Mouse (Mus musculus) hindbrain, embryonic 13.5 days (tissue): ENCODE measurements around the gene Msmo1. TPM values are rescaled to one million over a fixed set of nuclear protein-coding genes. Genes with fewer than 3 reads are reported as not detected.

Source experiments
- ATAC-seq: fragments of 200-750 bp; cut with Nextera tagmentation; 2 replicates; pipeline ENCODE4 v1.8.0; 2017; ENCODE audit warnings: moderate TSS enrichment; ENCODE audit not compliant: low FRiP score
- H3K27ac ChIP-seq: fragments of 300-500 bp; sonication (generic); 2 replicates; pipeline ENCODE4 v1.5.1; 2015; ENCODE audit warnings: inconsistent platforms, mild to moderate bottlenecking, moderate library complexity
- H3K27me3 ChIP-seq: fragments of 300-500 bp; sonication (generic); 2 replicates; pipeline ENCODE4 v1.6.1; 2015; ENCODE audit warnings: mild to moderate bottlenecking, inconsistent platforms
- H3K36me3 ChIP-seq: fragments of 300-500 bp; sonication (generic); 2 replicates; pipeline ENCODE4 v1.6.1; 2015; ENCODE audit warnings: mild to moderate bottlenecking, inconsistent platforms
- H3K4me1 ChIP-seq: fragments of 300-500 bp; sonication (generic); replicated peaks from 2 replicates; pipeline ENCODE4 v1.6.1; 2015; ENCODE audit warnings: inconsistent platforms
- H3K4me2 ChIP-seq: fragments of 300-500 bp; sonication (generic); 2 replicates; pipeline ENCODE4 v1.6.1; 2015; ENCODE audit warnings: inconsistent platforms, mild to moderate bottlenecking, moderate library complexity
- H3K4me3 ChIP-seq: fragments of 300-500 bp; sonication (generic); 2 replicates; pipeline ENCODE4 v1.5.1; 2015; ENCODE audit warnings: mild to moderate bottlenecking, inconsistent platforms
- H3K9ac ChIP-seq: fragments of 300-500 bp; sonication (generic); 2 replicates; pipeline ENCODE4 v1.6.1; 2015; ENCODE audit warnings: mild to moderate bottlenecking, inconsistent platforms
- H3K9me3 ChIP-seq: fragments of 300-500 bp; sonication (generic); 2 replicates; pipeline ENCODE4 v1.6.1; 2016; ENCODE audit warnings: inconsistent platforms
- WGBS: fragments of 180-500 bp; shearing (Covaris S2); methylation state at CpG from one replicate; pipeline ENCODE4 v1.1.7; 2015; 5-methylcytosine and 5-hydroxymethylcytosine counted together
- polyA plus RNA-seq: library from polyadenylated mRNA; unstranded; fragments of >200 nt; fragmentation: Nextera tagmentation; extraction: Ambion mirVana; gene quantifications from 2 replicates; pipeline ENCODE4 v1.2.1, GENCODE M21; 2015

Msmo1 gene
- polyA plus RNA-seq, 1 experiment from 2014 or later = 139 TPM

GRCm38 (mm10) chr8:64671937-64672336 lies 61.7 kb downstream of the Msmo1 start:
- 14% methylated on average over 1 of the region's 1 CpGs for WGBS
- Histone ChIP-seq H3K36me3 (0 out of 2 replicates have a peak, but pooled peaks cover 4% of the 10 kb centered on the region), H3K27me3 (no peaks in the 10 kb centered on the region), H3K4me3 (no peak overlapping the region), H3K4me1 (peaks cover 3% of the 10 kb centered on the region; the same call in 1 of the 2 replicates), H3K9me3 (no peaks in the 10 kb centered on the region), H3K4me2 (no peak overlapping the region), H3K27ac (no peak overlapping the region), H3K9ac (no peak overlapping the region)
- ATAC-seq = no peak

Other genes with a start within 250 kb of the Msmo1 start
- 601 and 621 TPM in 2 replicates for gene Cpe, start 40.7 kb downstream of the Msmo1 start, polyA plus RNA-seq
- gene Klhl2, start 116.2 kb upstream of the Msmo1 start, polyA plus RNA-seq = 18.8 and 23.3 TPM in 2 replicates
- gene Tmem192, start 213.4 kb upstream of the Msmo1 start, polyA plus RNA-seq = 24.4 and 28.3 TPM in 2 replicates